Mouse (Mus musculus): ENCODE measurements around the gene Fam71e2.

DNA sequence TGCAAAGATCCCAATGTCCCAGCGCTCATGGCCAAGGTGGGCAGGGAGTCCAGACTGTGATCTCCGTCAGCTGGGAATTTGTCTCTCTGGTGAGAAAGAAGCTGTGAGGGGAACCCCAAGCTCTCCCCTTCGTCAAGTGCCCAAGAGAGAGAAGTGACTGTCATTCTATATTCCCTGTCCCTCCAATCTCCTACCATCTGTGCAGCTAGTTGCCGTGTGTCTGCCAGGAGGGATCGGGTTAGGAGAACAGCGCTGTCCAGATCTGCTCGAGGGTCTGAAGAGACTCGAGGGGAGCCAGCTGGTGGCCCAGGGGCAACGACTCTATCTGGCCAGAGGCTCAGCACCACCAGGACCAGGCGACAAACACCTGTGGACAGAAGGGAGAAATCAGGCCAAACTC is 5.0 kb upstream of the Fam71e2 start:
- TF ChIP-seq CTCF (IDR thresholded peaks at IDR 0.05; ENCODE audit: extremely low read depth, insufficient read depth, insufficient read length, insufficient replicate concordance) (no peak), POLR2A (IDR thresholded peaks at IDR 0.05; ENCODE audit: low read depth, low read length) (no peak)
